Mouse (Mus musculus) G1E (cell line): ENCODE results near the gene Slain2. TPM values are rescaled to one million over a fixed set of nuclear protein-coding genes. Genes with fewer than 3 reads are reported as not detected.

Experiments
- ATAC-seq: 2 replicates; pipeline ENCODE4 v1.8.0; 2016; ENCODE audit warnings: mild to moderate bottlenecking; ENCODE audit not compliant: insufficient number of reproducible peaks, poor library complexity, low FRiP score, severe bottlenecking; ENCODE audit errors: extremely low read depth
- DNase-seq: peaks from one replicate; pipeline ENCODE4 v3.0.0; 2012; ENCODE audit warnings: low spot score
- H3K27me3 ChIP-seq: 2 replicates; pipeline ENCODE4 v1.6.1; 2012; ENCODE audit warnings: mild to moderate bottlenecking, low read length, inconsistent platforms; ENCODE audit not compliant: insufficient read depth
- H3K36me3 ChIP-seq: replicated peaks from 2 replicates; pipeline ENCODE3; 2012; ENCODE audit warnings: mild to moderate bottlenecking, inconsistent platforms
- H3K4me1 ChIP-seq: 2 replicates; pipeline ENCODE4 v1.6.1; 2012; ENCODE audit warnings: low read depth, low read length, inconsistent platforms, mixed read lengths; ENCODE audit not compliant: insufficient read depth
- H3K4me3 ChIP-seq: 2 replicates; pipeline ENCODE4 v1.5.1; 2012; ENCODE audit warnings: low read depth, mild to moderate bottlenecking, inconsistent platforms, low read length, moderate library complexity, mixed read lengths
- H3K9me3 ChIP-seq: replicated peaks from 2 replicates; pipeline ENCODE4 v1.6.1; 2012; ENCODE audit warnings: inconsistent platforms
- CTCF ChIP-seq: IDR thresholded peaks from 2 replicates; pipeline ENCODE4 v1.5.1; 2012; ENCODE audit warnings: low read depth, low read length, inconsistent platforms, mixed read lengths
- GATA1 ChIP-seq: IDR thresholded peaks from 2 replicates; pipeline ENCODE4 v1.6.1; 2012; ENCODE audit warnings: borderline replicate concordance, low read length, inconsistent platforms, mixed read lengths
- GATA2 ChIP-seq: IDR thresholded peaks from 2 replicates; pipeline ENCODE4 v1.6.1; 2012; ENCODE audit warnings: low read depth, low read length, inconsistent platforms, borderline replicate concordance
- POLR2AphosphoS5 ChIP-seq: IDR thresholded peaks from 2 replicates; pipeline ENCODE4 v1.6.1; 2012; ENCODE audit warnings: low read depth, low read length, inconsistent platforms; ENCODE audit not compliant: insufficient replicate concordance
- TAL1 ChIP-seq: conservative IDR thresholded peaks from 2 replicates; pipeline ENCODE4 v1.6.1; 2012; ENCODE audit warnings: low read depth, low read length, inconsistent platforms, mixed read lengths
- polyA plus RNA-seq: library from polyadenylated mRNA; stranded (reverse); fragments of >175 nt; gene quantifications from 2 replicates; pipeline ENCODE4 v1.2.3, GENCODE M21; 2012
- total RNA-seq, 2 experiments: library from RNA; stranded (forward) in 1 of 2; stranded (reverse) in 1 of 2; fragments of 200-1000 nt in 1 of 2; fragments of >200 nt in 1 of 2; fragmentation: Nextera tagmentation in 1 of 2; gene quantifications; 2 replicates each; pipeline ENCODE4 v1.2.3; 2014 to 2017

Gene Slain2
- total and polyA plus RNA-seq, 3 experiments = 7.7 to 42.4 (median 26.2) TPM

DNA sequence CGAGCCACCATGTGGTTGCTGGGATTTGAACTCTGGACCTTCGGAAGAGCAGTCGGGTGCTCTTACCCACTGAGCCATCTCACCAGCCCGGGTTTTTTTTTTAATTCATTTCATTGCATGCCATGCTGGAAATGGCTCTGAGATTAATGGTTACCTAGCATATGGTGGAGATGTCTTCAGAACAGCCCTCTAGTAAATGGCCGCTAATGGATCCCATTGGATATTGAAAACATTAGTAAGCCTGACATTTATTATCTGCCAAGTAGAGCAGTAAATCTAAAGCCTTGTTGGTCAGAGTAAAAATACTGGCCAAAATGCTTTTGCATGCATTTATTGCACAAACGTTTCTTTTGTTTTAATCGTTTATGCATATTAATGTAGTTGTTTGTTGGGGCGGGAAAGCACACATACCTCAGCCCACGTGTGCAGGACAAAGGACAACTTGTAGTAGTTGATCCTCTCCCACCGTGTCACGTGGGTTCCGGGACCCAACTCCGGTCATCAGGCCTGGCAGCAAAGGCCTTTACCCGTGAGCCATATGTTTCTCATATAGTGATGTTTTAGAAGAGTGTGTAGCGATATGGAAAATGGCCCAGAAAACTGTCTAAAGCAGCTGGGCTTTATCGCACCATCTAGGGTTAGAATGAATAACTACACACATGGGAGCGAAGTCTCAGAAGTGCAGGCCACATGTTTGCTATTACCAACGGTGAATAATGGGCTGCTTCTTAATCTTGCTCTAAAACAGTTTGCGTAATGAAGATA is 27.5 kb upstream of the Slain2 start:
- H3K36me3 ChIP-seq = no peaks in the 10 kb centered on the region
- no peak for DNase-seq
- peaks cover 10% of the 10 kb centered on the region for H3K4me1 ChIP-seq
- H3K9me3 ChIP-seq = no peaks in the 10 kb centered on the region
- H3K4me3 ChIP-seq = no peak overlapping the region
- TF ChIP-seq GATA2 (no peak), GATA1 (no peak), CTCF (no peak), TAL1 (no peak), POLR2AphosphoS5 (no peak)
- ATAC-seq = no peak
- H3K27me3 ChIP-seq = no peaks in the 10 kb centered on the region

DNA sequence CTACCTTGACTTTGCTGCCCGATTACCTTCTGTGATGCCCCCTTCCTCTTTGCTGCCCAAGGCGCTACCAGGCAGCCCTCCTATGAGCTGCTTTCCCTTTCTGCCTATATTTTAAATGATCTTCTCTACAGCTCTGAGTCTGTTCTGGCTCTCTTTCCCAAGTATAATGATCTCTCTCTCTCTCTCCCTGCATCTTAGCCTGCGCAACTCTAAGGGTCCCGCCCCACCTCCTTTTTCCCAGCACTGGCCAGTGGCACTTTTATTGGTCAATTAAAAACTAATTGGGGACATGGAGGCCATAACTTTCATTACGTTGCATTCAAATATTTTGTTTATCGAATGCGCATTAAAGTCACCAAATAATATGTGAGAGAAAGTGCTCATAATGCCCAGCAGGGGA is 25.8 kb upstream of the Slain2 start:
- Histone ChIP-seq H3K27me3 (no peaks in the 10 kb centered on the region), H3K4me3 (no peak overlapping the region), H3K36me3 (no peaks in the 10 kb centered on the region), H3K4me1 (peaks cover 10% of the 10 kb centered on the region), H3K9me3 (no peaks in the 10 kb centered on the region)
- TF ChIP-seq GATA1 = no peak
- TF ChIP-seq CTCF = no peak
- TF ChIP-seq GATA2 = no peak
- no peak for TF ChIP-seq TAL1
- ATAC-seq = no peak
- DNase-seq = no peak

DNA sequence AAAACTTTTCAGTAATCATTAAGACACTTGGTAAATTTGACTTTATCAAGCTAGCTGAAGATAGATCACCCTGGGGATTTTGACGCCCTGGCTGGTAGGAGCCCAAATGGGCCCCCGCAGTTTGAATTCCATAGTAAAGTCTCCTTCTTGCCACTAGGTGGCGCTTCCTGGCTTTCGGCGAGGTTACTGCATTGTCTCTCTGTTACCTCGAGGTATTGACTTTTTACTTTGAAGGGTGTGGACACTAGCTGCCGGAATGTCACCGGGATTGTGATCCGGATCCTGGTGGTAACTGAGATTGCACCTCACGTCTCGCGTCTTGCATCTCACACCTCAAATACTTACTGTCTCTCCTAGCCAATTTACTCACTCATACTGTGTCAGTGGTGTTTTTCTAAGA is 22.6 kb upstream of the Slain2 start:
- Histone ChIP-seq H3K36me3 (no peaks in the 10 kb centered on the region), H3K4me3 (no peak overlapping the region), H3K27me3 (no peaks in the 10 kb centered on the region), H3K9me3 (no peaks in the 10 kb centered on the region), H3K4me1 (peaks cover 21% of the 10 kb centered on the region)
- TF ChIP-seq POLR2AphosphoS5 = no peak
- TF ChIP-seq GATA1 = no peak
- no peak for TF ChIP-seq GATA2
- peak; percentile 73 for TF ChIP-seq CTCF
- ATAC-seq (no peak; the same call in 1 of the 2 replicates), DNase-seq (no peak)

DNA sequence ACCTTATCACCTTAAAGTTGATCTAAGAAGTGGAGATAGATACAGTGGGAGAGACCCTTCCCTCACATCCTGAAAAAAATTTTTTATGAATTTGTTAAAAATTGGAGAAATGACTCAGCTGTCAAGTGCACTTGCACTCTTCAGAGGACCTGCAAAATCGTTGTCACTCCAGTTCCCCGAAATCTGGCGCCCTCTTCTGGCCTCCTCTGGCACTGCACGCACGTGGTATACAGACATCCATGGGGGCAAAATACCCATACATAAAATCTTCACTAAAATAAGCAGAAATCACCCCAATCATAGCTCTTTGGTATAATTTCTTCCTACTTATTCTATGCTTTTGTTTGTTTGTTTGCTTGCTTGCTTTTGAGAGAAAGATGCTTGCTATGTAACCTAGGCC is 20.1 kb upstream of the Slain2 start:
- no peaks in the 10 kb centered on the region for H3K36me3 ChIP-seq
- DNase-seq (no peak), ATAC-seq (no peak)
- peaks cover 39% of the 10 kb centered on the region for H3K4me1 ChIP-seq
- H3K4me3 ChIP-seq = no peak overlapping the region
- H3K9me3 ChIP-seq = no peaks in the 10 kb centered on the region
- no peak for TF ChIP-seq TAL1
- peak; percentile 53; the same call in 1 of the 2 replicates for TF ChIP-seq CTCF
- no peak for TF ChIP-seq GATA1
- TF ChIP-seq GATA2 = no peak
- no peaks in the 10 kb centered on the region; the same call in 1 of the 2 replicates for H3K27me3 ChIP-seq

DNA sequence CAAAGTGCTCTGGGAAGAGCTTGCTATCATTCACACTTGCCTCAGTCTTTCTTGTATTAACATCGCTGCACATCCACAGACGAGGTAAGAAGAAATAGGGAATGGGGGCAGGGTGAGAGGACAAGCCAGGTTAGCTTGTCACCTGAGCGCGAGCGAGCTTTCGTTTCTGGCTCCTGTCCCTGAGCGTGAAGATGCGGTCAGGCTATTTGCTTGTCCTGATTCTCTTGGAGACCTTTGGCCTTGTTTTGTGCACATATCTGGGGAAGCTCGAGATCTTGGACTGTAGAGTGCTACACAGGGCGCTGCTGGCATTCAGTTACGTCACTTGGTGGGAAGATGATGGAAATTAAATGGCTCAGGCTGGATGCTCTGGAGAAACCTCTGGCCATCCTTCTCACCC is 18.8 kb upstream of the Slain2 start:
- no peak for ATAC-seq
- H3K27me3 ChIP-seq = peaks cover 2% of the 10 kb centered on the region; the same call in 1 of the 2 replicates
- H3K4me3 ChIP-seq = no peak overlapping the region
- H3K36me3 ChIP-seq = no peaks in the 10 kb centered on the region
- DNase-seq = no peak
- no peak for TF ChIP-seq GATA2
- no peak for TF ChIP-seq CTCF
- no peaks in the 10 kb centered on the region for H3K9me3 ChIP-seq
- H3K4me1 ChIP-seq = peaks cover 42% of the 10 kb centered on the region

DNA sequence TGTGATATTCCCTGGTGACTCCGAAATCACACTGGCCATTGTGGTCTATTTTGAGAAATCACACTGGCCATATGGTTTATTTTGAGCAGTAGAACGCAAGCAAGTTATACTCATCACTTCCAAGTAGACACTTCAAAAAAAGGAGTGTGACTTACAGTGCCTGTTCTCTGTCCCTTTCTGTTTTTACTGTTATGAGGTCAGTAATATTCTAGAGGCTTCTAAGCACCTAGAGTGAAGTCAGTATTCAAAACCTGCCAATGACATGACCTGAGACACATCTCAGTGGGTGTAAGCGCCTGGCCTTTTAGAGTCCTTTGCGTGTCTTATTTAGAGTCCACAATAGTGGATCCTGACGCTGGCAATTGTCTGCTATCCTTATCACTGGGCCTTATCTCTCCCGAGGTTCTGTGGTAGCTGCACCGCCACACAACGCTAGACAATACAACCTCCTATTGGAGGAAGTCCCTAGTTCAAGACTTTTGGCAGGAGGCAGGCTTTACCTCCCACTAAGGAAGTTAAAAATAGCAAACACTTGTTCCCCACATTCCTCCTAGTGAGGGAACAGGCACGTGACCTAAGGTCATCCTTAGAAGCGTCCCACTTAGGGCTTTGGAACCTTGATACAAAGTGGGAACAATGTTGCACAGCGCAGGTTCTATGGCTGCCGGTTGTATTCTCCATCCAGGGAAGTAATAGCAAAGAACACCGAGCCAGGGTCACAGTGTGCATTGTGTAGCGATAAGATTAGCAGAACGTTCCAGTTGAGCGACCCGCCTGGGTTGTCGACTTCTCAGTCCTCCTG is 17.4 kb upstream of the Slain2 start:
- H3K27me3 ChIP-seq = peaks cover 2% of the 10 kb centered on the region; the same call in 1 of the 2 replicates
- no peaks in the 10 kb centered on the region for H3K36me3 ChIP-seq
- no peak for TF ChIP-seq CTCF
- no peak for TF ChIP-seq TAL1
- TF ChIP-seq GATA2 = no peak
- no peak for TF ChIP-seq POLR2AphosphoS5
- TF ChIP-seq GATA1 = no peak
- no peak for DNase-seq
- 0 out of 2 replicates have a peak, but pooled peaks have one; percentile 8 for ATAC-seq
- peaks cover 35% of the 10 kb centered on the region for H3K4me1 ChIP-seq
- H3K4me3 ChIP-seq = no peak overlapping the region
- H3K9me3 ChIP-seq = no peaks in the 10 kb centered on the region; the same call in none of the 2 replicates
